Mouse (Mus musculus) layer of hippocampus, adult 6 months (tissue): Measurements from ENCODE around the gene Spin2f. TPM values are rescaled to one million over a fixed set of nuclear protein-coding genes. Genes with fewer than 3 reads are reported as not detected.

Experiments
- long read RNA-seq, 2 experiments: library from polyadenylated mRNA; unstranded; transcript quantifications; one replicate each; pipeline ENCODE4 v2.0.0; 2019 to 2020
- polyA plus RNA-seq: library from polyadenylated mRNA; unstranded; fragments of <200 nt; fragmentation: Nextera tagmentation; gene quantifications from 2 replicates; pipeline ENCODE4 v1.2.3, GENCODE M21; 2021

Spin2f gene
- not detected in 2 replicates for polyA plus RNA-seq
- long read RNA-seq, experiment 1: 0 reads
- long read RNA-seq, experiment 2: 0 reads

GRCm38 (mm10) chrX:31253594-31253993 lies at the start of gene Spin2f:
TSS of gene Spin2f (plus strand) at chrX:31253894.

Other genes starting within 250 kb of the Spin2f start
- gene Btbd35f29, start 136.2 kb upstream of the Spin2f start, polyA plus RNA-seq: not detected in 2 replicates
- gene Btbd35f26, start 82.6 kb downstream of the Spin2f start, polyA plus RNA-seq: not detected in 2 replicates
- gene Btbd35f19, start 130.0 kb downstream of the Spin2f start, polyA plus RNA-seq: not detected in 2 replicates